25 mouse cellular contexts compared by ENCODE assay signal in the genomic region with DNA sequence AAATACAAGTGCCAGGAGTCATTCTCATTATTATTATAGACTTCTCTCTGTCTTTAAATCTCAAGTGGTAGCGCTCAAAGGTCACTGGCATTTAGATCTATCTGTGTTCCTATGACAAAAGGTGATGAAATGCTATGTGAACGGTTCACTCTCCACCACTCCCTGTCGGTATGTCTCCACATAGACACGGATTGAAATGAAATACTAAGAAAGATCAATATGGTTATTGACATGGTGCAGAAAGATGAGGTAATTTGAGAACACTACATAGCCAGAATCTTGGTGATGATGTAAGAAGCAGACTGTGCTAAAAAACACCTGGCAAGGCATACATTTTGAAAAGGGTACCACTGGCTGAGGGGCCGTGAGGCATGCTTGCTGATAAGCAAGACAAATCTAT.
"Had no signal": no experiment of that assay in that cellular context is flagged by ENCODE, and none has a peak within 500 bp of the region (broad histone marks: within the 10 kb centered on the region; RNA-seq: fewer than 3 reads in every experiment).

No protein-coding gene starts in this region.

- H3K9me3 ChIP-seq: heart, embryonic 10.5 days; heart, embryonic 12.5 days; hindbrain, embryonic 12.5 days; hindbrain, embryonic 15.5 days; kidney, embryonic 15.5 days; limb, embryonic 13.5 days; limb, embryonic 15.5 days; liver, embryonic 13.5 days had no signal

- H3K36me3 ChIP-seq: heart, embryonic 10.5 days; heart, embryonic 12.5 days; hindbrain, embryonic 12.5 days; hindbrain, embryonic 15.5 days; kidney, embryonic 15.5 days; limb, embryonic 13.5 days; limb, embryonic 15.5 days; liver, embryonic 13.5 days had no signal

- DNase-seq: forebrain, postnatal 0 days; gastrocnemius, postnatal 14 days; gastrocnemius, postnatal 36 days; heart, adult 18-20 months; heart, postnatal 10 days; heart, postnatal 36 days; kidney, adult 11 months; kidney, adult 2 months; kidney, adult 9 months; kidney, postnatal 14 days; kidney, postnatal 36 days; layer of hippocampus, adult 9-11 months; layer of hippocampus, postnatal 36 days; left cerebral cortex, postnatal 4 days; liver, embryonic 13.5 days had no signal

- H3K27me3 ChIP-seq: heart, embryonic 12.5 days; hindbrain, embryonic 12.5 days; hindbrain, embryonic 15.5 days; kidney, embryonic 15.5 days; limb, embryonic 13.5 days; limb, embryonic 15.5 days; liver, embryonic 13.5 days had no signal

- ATAC-seq: forebrain, postnatal 0 days; hindbrain, postnatal 0 days; intestine, embryonic 16.5 days had no signal

- H3K4me1 ChIP-seq: hindbrain, embryonic 15.5 days; liver, embryonic 13.5 days had no signal

- H3K4me3 ChIP-seq: heart, embryonic 10.5 days; heart, embryonic 12.5 days; hindbrain, embryonic 12.5 days; hindbrain, embryonic 15.5 days; kidney, embryonic 15.5 days; limb, embryonic 13.5 days; limb, embryonic 15.5 days; liver, embryonic 13.5 days had no signal

- H3K4me2 ChIP-seq: heart, embryonic 12.5 days; hindbrain, embryonic 12.5 days; hindbrain, embryonic 15.5 days; kidney, embryonic 15.5 days; limb, embryonic 13.5 days; limb, embryonic 15.5 days; liver, embryonic 13.5 days had no signal

- H3K9ac ChIP-seq: forebrain, postnatal 0 days; heart, embryonic 12.5 days; hindbrain, embryonic 12.5 days; hindbrain, embryonic 15.5 days; kidney, embryonic 15.5 days; limb, embryonic 13.5 days; limb, embryonic 15.5 days; liver, embryonic 13.5 days had no signal

- H3K27ac ChIP-seq: heart, embryonic 10.5 days; hindbrain, embryonic 12.5 days; hindbrain, embryonic 15.5 days; hindbrain, postnatal 0 days; kidney, embryonic 15.5 days; kidney, postnatal 0 days; limb, embryonic 13.5 days; limb, embryonic 15.5 days; liver, embryonic 13.5 days had no signal
